Mouse (Mus musculus) cortical plate, adult 2 months (tissue): ENCODE results near the gene Gm49486. TPM values are rescaled to one million over a fixed set of nuclear protein-coding genes. Genes with fewer than 3 reads are reported as not detected.
A peak's percentile ranks its signal among the peaks of the same experiment; 100 is the strongest.
"Not testable (repeated sequence)": the region's sequence is repeated elsewhere in the genome, so short reads cannot be mapped to it uniquely, and the experiment has no call there.

Experiments
- H3K27ac ChIP-seq: fragments of 200-500 bp; 2 replicates; pipeline ENCODE4 v1.5.1; 2012; ENCODE audit warnings: low read length, control low read depth, inconsistent platforms; ENCODE audit not compliant: insufficient read depth
- H3K4me1 ChIP-seq: fragments of 200-500 bp; 2 replicates; pipeline ENCODE4 v1.6.1; 2011; ENCODE audit warnings: low read length; ENCODE audit not compliant: control insufficient read depth, insufficient read depth
- H3K4me3 ChIP-seq: fragments of 200-500 bp; 2 replicates; pipeline ENCODE4 v1.5.1; 2011; ENCODE audit warnings: mild to moderate bottlenecking, low read length, control low read depth; ENCODE audit not compliant: insufficient read depth
- CTCF ChIP-seq: fragments of 200-500 bp; IDR thresholded peaks from 2 replicates; pipeline ENCODE4 v1.5.1; 2011; ENCODE audit warnings: mild to moderate bottlenecking, control low read depth, low read length; ENCODE audit not compliant: insufficient read depth; ENCODE audit errors: extremely low read depth
- POLR2A ChIP-seq: fragments of 200-500 bp; IDR thresholded peaks from 2 replicates; pipeline ENCODE4 v1.6.1; 2011; ENCODE audit warnings: mild to moderate bottlenecking, low read length, control low read depth; ENCODE audit not compliant: insufficient read depth; ENCODE audit errors: extremely low read depth
- polyA plus RNA-seq: library from polyadenylated mRNA; depleted of rRNA; stranded (reverse); fragments of >200 nt; gene quantifications from 2 replicates; pipeline ENCODE4 v1.2.3, GENCODE M21; 2012

Gm49486 gene
- polyA plus RNA-seq, 1 experiment, result 1.2 TPM

DNA sequence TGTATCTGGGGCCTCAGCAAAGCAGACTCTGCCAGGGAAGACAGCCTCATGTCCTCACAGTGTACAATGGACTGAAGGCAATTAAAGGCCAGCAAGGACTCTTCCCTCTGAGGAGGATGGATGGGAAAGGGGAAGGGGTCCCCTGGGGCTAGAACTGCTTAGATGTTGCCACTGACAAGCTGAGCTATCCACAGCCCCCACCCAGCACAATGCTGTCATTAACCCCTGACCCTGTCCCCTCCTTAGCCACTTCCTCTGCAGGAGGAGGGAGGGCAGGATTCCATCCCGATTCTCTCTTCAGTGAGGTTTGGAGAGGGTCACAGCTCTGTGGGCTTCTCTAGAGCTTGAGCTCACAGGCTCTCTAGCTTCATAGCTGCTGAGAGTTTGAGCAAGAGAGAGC is 9.6 kb upstream of the Gm49486 start:
- no peak overlapping the region for H3K27ac ChIP-seq
- no peaks in the 10 kb centered on the region for H3K4me1 ChIP-seq
- TF ChIP-seq CTCF (no peak), POLR2A (no peak)
- no peak overlapping the region for H3K4me3 ChIP-seq

DNA sequence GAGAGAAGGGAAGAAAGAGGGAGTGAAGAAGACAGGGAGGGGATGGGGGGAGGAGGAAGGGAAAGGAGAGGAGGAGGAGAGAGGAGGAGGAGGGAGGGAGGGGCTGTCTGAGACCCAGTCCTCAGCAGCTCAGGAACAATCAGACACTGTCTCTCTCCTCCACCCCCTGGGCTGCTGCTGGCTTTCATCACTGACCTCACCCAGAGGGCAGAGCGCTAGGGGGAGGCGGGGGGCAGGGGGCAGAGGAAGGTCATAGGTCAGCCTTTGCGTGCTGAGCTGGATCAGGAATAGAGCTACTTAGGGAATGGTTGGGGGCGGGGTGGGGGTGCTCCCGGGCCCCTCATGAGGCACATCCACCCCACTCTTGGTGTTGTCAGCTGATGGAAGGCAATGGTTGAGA is 5.5 kb upstream of the Gm49486 start:
- no peaks in the 10 kb centered on the region for H3K4me1 ChIP-seq
- no peak for TF ChIP-seq POLR2A
- TF ChIP-seq CTCF, result no peak
- no peak overlapping the region; the same call in 1 of the 2 replicates for H3K27ac ChIP-seq
- no peak overlapping the region for H3K4me3 ChIP-seq

DNA sequence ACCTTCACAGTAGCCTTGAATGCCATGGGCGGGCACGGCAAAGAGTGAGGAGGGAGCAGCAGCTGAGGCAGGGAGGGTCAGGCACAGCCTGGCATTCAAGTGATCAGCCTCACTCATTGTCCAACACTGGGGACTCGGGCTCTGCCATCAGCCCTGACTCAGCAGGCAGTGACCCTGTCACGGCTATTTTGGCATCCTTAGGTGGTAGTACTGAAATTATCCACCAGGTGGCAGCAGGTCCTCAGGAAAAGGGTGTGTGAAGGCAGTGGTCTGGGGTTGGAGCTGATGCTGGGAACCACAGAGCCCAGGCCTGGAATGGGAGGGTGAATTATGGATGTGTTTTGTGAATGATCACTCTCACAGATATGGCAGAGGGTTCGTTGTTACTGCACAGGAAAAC is 4.5 kb upstream of the Gm49486 start:
- H3K27ac ChIP-seq, result no peak overlapping the region
- no peak overlapping the region for H3K4me3 ChIP-seq
- no peak; the same call in 1 of the 2 replicates for TF ChIP-seq POLR2A
- TF ChIP-seq CTCF, result peak; percentile 89
- H3K4me1 ChIP-seq, result no peaks in the 10 kb centered on the region

DNA sequence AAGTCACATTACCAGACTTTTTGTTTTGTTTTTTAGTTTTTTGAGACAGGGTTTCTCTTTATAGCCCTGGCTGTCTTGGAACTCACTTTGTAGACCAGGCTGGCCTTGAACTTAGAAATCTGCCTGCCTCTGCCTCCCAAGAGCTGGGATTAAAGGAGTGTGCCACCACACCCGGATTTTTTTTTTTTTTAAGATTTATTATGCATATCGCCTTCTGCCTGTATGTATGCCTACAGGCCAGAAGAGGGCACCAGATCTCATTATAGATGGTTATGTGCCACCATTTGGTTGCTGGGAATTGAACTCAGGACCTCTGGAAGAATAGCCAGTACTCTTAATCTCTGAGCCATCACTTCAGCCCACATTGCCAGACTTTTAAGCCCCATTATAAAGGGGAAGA is 3.4 kb upstream of the Gm49486 start:
- H3K4me3 ChIP-seq, H3K27ac ChIP-seq, H3K4me1 ChIP-seq: not testable (repeated sequence)

DNA sequence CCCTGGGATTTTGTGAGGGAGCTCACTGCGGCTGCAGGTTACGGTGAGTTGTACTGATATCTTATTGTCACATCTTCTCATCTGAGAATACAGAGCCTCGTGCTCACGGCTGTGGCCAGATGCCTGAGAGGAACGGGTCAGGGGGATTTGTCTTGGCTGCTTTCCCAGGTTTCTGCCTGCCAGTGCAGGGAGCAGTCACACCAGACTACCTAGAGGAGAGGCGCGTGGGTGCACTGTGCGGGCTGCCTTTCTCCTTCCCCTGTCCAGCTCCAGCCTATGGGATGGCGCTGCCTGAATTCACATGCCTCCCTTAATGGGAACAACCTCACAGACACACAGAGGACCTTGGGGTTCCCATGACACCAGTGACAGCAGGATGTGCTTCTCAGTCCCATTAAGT is 6.1 kb downstream of the Gm49486 start:
- no peak overlapping the region for H3K4me3 ChIP-seq
- no peak overlapping the region for H3K27ac ChIP-seq
- no peaks in the 10 kb centered on the region for H3K4me1 ChIP-seq
- no peak for TF ChIP-seq CTCF
- no peak for TF ChIP-seq POLR2A

DNA sequence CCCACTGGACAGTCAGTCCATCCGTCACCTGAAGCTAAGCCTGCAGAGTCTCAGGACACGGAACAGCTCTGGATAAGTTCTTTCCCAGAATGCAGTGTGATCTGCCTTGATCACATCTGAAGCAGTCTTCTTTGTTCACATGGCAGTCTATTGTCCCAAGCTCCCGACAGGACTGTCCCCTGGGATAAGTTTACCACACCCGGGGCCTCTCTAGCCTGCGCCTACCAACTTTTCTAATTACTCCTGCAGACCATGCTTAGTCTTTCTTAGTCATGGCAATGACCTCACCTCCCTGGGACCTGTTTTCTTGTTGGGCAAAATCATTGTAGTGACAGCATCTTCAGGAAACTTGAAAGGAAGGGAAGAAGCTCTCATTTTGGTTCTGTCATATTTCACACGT is 8.8 kb downstream of the Gm49486 start:
- H3K4me3 ChIP-seq, result no peak overlapping the region
- H3K27ac ChIP-seq, result no peak overlapping the region
- no peaks in the 10 kb centered on the region for H3K4me1 ChIP-seq
- TF ChIP-seq POLR2A, result no peak
- TF ChIP-seq CTCF, result no peak

DNA sequence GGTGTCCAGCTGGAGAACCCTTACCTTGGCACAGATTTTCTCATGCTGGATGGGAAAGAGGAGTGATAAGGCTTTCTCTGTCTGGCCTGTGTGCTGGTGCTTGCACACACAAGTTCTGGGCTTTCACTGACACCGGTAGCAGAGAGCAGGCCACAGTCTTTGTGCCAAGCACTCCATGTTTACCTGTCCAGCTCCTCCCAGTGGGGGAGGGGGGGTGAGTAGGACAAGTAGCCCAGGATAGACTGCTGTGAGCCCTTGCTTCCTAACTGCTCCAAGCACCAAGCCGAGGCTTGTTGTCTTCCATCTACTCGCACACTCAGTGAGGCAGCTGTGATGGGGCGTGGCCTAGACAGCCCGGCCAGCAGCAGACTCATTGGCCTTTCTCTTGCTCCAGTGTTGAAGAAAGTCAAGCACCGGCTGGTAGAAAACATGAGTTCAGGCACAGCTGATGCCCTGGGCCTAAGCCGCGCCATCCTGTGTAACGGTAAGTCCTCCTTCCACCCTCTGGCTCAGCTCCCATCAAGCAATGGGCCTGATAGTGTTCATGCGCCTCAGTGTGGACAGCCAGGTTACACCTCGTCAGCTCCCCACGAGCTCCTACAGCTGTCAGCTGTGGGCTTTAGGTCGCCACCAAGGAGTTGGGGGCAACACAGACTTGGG is 13.5 kb downstream of the Gm49486 start:
- no peak for TF ChIP-seq CTCF
- no peak for TF ChIP-seq POLR2A
- Histone ChIP-seq H3K27ac (0 out of 2 replicates have a peak overlapping the region, but pooled peaks have one; percentile 15), H3K4me1 (peaks cover 3% of the 10 kb centered on the region), H3K4me3 (no peak overlapping the region)

DNA sequence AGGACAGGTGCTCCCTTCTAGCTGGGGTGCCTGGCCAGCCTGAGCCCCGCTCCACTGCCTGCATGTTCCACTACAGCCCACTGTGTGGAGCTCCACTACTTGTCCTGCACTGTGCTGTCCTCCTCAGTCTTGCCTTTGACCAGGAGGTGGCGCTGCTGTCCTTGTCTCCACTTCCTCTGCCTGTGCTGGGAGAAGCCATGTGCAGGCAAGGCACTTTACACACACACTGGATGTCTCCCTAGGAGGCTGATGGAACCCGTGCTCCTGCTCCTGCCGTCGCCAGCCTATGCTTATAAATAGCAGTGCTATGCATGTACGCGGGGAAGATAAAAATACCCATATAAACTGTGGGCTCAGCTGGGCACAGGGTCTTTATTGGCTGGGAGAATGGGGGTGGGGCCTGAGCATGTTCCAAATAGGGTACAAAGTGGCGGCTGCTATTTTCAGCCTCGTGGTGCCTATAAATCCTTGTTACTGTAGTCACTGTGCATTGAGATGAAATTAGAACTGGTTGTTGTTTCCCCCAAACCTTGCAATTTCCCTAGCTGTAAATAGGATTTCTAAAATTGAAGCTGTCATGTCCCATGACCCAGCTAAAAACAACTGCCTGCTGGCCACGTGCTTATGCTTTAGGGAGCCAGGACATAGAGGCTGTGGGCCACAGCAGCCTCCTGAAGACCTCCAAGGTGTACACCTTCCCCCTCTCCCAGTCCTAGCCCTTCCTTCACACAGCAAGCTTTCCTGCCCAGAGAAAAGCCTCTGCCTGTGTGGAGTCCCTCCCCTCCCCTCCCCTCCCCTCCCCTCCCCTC is 14.2 kb downstream of the Gm49486 start:
- Histone ChIP-seq H3K4me3 (no peak overlapping the region), H3K27ac (no peak overlapping the region), H3K4me1 (peaks cover 3% of the 10 kb centered on the region)
- TF ChIP-seq POLR2A (peak; percentile 47; the same call in 1 of the 2 replicates), CTCF (peak; percentile 100)

DNA sequence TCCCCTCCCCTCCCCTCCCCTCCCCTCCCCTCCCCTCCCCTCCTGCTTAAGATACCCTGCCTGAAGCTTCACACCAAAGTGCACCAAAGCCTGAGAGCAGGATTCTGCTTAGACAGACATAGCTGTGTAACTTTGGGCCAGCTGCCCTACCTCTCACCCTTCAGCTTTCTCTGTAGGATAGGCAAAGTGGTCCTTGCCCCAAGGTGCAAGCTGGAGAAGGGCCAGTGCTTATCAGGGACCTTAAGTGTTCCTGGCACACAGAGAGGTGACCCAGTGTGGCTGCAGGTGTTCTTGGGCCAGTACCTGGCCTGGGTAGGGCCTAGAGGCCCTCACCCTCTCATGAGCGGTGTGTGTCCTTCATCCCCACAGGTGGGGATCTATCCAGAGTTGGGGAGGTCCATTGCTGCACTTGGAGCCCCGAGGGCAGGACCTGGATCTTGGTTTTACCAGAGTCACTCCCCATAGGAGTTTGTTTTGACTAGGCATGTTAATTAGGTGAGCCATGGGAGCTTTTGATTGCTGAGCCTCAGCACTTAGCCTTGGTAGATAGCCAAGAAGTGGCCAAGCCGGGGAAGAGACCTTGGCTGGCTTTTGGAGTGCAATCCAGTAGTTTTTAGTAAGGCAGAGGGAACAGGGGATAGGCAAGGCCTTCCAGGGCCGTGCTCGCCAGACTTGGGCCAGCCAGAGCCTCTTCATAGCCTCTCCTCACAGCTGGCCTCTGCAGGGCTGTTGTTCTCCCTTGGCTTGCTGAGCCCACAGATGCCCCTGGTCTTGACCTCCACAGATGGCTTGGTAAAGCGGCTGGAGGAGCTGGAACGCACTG is 15.1 kb downstream of the Gm49486 start:
- H3K27ac ChIP-seq, result peak overlapping the region; percentile 49; the same call in 1 of the 2 replicates
- no peak overlapping the region for H3K4me3 ChIP-seq
- H3K4me1 ChIP-seq, result peaks cover 3% of the 10 kb centered on the region
- TF ChIP-seq POLR2A (no peak), CTCF (no peak)

DNA sequence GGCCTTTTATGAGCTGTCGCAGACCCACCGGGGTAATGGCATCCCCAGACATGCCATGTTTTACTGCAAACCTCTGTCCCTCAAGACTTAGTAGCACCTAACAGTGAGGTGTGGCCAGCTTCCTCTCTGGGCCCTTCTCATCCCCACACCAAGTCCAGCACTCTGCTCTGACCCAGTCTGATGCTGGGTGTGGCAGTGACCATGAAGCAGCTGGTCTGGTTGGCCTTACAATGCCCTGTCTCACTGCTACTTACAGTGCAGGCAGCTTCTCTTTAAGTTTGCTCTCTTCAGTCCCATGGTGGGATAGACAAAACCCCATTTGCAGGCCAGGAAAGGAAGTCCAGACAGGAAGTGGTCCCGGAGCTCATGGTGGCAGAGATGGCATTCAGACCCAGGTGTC is 16.1 kb downstream of the Gm49486 start:
- no peak overlapping the region for H3K4me3 ChIP-seq
- TF ChIP-seq CTCF, result no peak
- no peak for TF ChIP-seq POLR2A
- H3K27ac ChIP-seq, result no peak overlapping the region
- peaks cover 3% of the 10 kb centered on the region for H3K4me1 ChIP-seq
